Mouse (Mus musculus): ENCODE data around the gene Itgav. TPM values are rescaled to one million over a fixed set of nuclear protein-coding genes. Genes with fewer than 3 reads are reported as not detected.

The Itgav gene
- polyA plus RNA-seq, 1 experiment from 2014 or later, result 23.0 TPM

DNA sequence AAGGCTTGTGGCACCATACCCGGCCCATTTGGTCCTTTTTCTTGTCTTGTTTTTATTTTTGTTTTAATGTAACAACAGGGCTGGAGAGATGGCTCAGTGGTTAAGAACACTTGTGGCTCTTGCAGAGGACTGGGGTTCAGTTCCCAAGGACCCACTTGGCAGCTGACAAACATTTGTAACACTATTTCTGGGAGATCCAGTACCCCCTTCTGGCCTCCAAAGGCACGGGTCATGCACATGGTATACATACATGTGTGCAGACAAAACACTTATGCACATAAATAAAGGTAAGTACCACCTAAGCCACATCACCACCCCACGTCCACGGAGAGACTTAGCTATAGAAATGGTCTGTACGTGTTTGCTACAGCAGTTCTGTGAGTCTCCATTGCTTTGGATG is 12.6 kb downstream of the Itgav start:
- H3K4me3 ChIP-seq (replicated peaks), result no peak overlapping the region
- H3K4me2 ChIP-seq (replicated peaks), result no peak overlapping the region
- H3K9me3 ChIP-seq, result no peaks in the 10 kb centered on the region
- no peak for ATAC-seq
- H3K27me3 ChIP-seq, result no peaks in the 10 kb centered on the region
- WGBS, result 93% methylated on average over 5 of the region's 5 CpGs
- H3K36me3 ChIP-seq, result no peaks in the 10 kb centered on the region
- 0 out of 2 replicates have a peak, but pooled peaks cover 2% of the 10 kb centered on the region for H3K4me1 ChIP-seq (replicated peaks)
- no peak overlapping the region for H3K27ac ChIP-seq
- no peak overlapping the region for H3K9ac ChIP-seq (replicated peaks)

DNA sequence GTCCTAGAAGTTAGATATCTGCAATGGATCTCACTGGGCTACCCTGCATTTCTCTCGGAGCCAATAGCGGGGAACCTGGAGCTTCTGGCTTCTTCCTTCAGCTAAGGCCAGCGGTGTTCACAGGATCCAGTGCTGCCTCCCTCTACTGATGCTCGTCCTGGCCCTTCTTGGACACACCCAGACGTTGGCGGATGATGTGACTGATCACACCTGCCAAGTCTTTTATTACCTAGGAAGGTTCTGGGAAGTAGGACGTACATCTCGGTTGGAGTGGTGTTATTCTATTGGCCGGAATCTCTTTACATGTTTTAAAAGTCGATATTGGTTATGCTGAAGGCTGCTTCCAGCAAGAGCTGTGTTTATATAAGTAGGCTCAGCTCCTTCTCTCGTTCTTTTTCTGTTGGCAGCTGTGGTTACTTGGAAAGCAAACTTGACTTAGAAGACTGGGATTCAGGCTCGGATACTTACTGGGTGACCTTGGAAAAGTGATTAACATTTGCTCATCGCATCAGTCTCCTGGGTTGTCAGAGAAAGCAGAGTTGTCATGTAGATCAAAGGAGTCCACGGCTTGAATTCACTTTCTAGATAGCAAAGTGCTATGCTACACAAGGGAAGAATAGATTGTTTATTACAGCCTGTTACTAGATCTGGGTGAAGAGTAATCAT is 14.5 kb downstream of the Itgav start:
- no peaks in the 10 kb centered on the region for H3K27me3 ChIP-seq
- no peak overlapping the region for H3K9ac ChIP-seq (replicated peaks)
- H3K27ac ChIP-seq, result no peak overlapping the region
- 0 out of 2 replicates have a peak, but pooled peaks cover 2% of the 10 kb centered on the region for H3K4me1 ChIP-seq (replicated peaks)
- no peaks in the 10 kb centered on the region for H3K9me3 ChIP-seq
- no peak for ATAC-seq
- 89% methylated on average over 14 of the region's 14 CpGs for WGBS
- no peaks in the 10 kb centered on the region for H3K36me3 ChIP-seq
- H3K4me3 ChIP-seq (replicated peaks), result no peak overlapping the region
- H3K4me2 ChIP-seq (replicated peaks), result no peak overlapping the region

DNA sequence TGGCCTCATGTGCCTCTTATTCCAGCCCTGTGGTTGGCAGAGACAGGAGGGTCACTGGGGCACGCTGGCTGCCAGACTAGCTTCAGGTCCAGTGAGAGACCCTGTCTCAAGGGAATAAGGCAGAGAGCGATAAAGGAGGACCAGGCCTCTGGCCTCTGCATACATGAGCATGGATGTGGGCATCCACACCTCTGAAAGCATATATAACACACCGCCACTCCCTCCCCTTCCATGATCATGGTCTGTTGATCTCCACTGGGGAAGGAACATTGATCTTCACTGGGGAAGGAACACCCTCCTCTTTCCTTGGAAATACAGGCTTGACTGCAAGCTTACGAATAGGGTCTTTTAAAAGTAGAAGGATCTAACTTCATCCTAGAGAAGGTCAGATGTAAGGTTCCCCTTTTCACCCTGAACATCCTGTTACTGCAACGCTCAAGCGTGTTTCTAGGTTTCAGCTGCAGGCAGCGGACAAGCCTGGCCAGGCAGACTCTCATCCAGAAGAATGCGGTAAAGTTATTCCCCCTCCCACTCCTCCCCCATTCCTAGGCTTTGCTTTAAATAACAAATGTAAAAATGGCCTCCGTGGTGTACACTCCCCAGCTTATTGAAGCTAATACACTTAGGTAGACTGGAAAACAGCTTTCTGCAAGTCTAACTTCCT is 15.4 kb downstream of the Itgav start:
- Histone ChIP-seq H3K9ac (replicated peaks) (no peak overlapping the region), H3K27ac (no peak overlapping the region), H3K4me2 (replicated peaks) (no peak overlapping the region), H3K36me3 (no peaks in the 10 kb centered on the region), H3K27me3 (no peaks in the 10 kb centered on the region), H3K9me3 (no peaks in the 10 kb centered on the region), H3K4me1 (replicated peaks) (0 out of 2 replicates have a peak, but pooled peaks cover 2% of the 10 kb centered on the region), H3K4me3 (replicated peaks) (no peak overlapping the region)
- no peak for ATAC-seq
- WGBS, result 71% methylated on average over 9 of the region's 9 CpGs

DNA sequence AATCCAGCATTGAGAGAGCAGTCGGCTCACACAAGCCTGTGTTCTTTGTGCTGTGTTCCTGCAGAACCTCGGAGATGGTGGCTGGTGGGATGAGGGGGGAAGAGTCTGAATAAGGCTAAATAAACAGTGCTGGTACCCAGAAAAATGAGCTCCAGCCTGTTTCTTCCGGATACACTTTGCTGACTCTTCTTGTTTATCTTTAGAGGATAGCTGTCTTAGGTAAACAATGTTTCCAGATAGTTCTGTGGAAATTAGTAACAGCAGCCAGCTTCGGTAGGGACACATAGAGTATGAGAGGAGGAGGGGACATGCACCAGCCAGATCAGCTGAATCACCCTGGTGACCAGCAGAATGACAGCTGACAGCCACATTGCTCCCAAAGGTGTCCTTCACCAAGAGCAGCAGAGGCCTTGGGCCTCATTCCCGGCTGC is 16.4 kb downstream of the Itgav start:
- no peaks in the 10 kb centered on the region for H3K9me3 ChIP-seq
- 44% methylated on average over 5 of the region's 5 CpGs for WGBS
- 0 out of 2 replicates have a peak, but pooled peaks cover 2% of the 10 kb centered on the region for H3K4me1 ChIP-seq (replicated peaks)
- no peak overlapping the region for H3K4me3 ChIP-seq (replicated peaks)
- H3K9ac ChIP-seq (replicated peaks), result no peak overlapping the region
- ATAC-seq, result no peak
- no peaks in the 10 kb centered on the region for H3K36me3 ChIP-seq
- no peaks in the 10 kb centered on the region for H3K27me3 ChIP-seq
- no peak overlapping the region for H3K27ac ChIP-seq
- H3K4me2 ChIP-seq (replicated peaks), result no peak overlapping the region

DNA sequence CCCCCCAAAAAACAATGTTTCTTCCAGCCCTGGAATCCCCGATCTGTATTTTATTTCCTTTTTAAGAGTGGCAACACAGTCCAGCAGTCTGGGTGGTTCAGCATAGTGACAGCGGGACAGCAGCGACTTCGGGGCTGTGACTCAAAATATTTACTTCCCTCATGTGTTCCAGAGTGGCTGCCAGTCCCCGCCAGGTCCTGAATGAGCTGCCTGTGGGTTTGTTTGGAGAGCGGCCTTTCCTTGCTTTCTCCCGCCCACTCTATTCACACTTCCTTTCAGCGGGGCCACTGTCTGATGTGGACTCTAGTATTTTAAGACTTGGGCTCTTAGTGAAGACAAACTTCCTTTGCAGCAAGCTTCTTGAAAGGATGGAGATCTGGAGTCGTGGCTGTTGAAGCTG is 18.0 kb downstream of the Itgav start:
- no peak for ATAC-seq

DNA sequence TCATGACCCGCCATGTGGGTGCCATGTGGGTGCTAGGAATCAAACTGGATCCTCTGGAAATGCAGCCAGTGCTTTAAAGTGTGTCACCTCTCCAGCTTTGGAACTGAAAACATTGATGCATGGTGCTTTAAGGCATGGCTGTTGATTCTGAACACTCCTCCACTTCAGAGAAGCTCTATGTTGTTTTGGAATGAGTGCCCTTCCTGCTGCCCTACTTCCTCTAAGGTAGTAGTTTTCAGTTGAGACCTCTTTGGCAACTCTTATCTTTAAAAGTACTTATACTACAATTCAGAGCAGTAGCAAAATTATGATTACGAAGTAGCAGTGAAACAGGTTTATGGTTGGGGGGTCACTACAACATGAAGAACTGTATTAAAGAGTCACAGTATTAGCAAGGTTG is 18.6 kb downstream of the Itgav start:
- no peak overlapping the region for H3K4me2 ChIP-seq (replicated peaks)
- ATAC-seq, result no peak
- H3K27me3 ChIP-seq, result no peaks in the 10 kb centered on the region
- no peak overlapping the region for H3K9ac ChIP-seq (replicated peaks)
- H3K36me3 ChIP-seq, result no peaks in the 10 kb centered on the region
- no peak overlapping the region for H3K27ac ChIP-seq
- 96% methylated on average over 2 of the region's 2 CpGs for WGBS
- H3K9me3 ChIP-seq, result no peaks in the 10 kb centered on the region
- no peak overlapping the region for H3K4me3 ChIP-seq (replicated peaks)
- H3K4me1 ChIP-seq (replicated peaks), result 0 out of 2 replicates have a peak, but pooled peaks cover 2% of the 10 kb centered on the region

More for the DNA sequence above, 18.0 kb downstream of the Itgav start:
- H3K9me3 ChIP-seq, result no peaks in the 10 kb centered on the region
- H3K9ac ChIP-seq (replicated peaks), result no peak overlapping the region
- H3K36me3 ChIP-seq, result no peaks in the 10 kb centered on the region
- no peak overlapping the region for H3K27ac ChIP-seq
- 47% methylated on average over 9 of the region's 9 CpGs for WGBS
- H3K4me1 ChIP-seq (replicated peaks), result 0 out of 2 replicates have a peak, but pooled peaks cover 2% of the 10 kb centered on the region
- no peak overlapping the region for H3K4me2 ChIP-seq (replicated peaks)
- H3K4me3 ChIP-seq (replicated peaks), result no peak overlapping the region
- no peaks in the 10 kb centered on the region for H3K27me3 ChIP-seq

DNA sequence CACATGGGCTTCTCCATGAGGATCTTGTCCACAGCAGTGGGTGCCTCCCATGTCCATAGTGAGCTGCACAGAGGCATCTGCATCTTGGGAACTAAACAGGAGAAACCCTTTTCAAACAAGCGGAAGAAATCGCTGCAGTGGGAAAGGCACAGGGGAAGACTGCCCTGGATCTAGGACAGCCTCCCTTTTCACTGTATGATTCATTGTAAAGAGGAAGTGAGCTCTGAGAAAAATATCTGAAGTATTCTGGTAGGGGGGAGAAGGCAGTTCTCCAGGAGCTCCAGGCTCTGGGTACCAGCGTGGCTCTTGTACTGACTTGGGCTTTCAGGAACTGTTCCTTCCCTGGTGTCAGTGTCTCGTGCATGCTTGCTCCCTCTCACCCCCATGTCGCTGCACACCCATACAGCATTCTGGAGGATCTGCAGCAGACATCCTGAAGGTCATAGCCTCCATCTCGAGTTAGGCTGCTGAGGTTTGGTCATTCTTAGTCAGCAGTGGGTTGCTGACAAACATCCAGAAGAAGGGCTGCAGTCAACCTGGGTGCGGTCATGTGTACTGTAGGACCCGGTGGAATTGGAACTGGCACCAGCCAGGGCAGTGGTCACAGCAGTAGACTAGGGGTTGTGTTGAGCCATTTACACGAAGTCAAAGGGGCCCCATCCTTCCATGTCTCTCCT is 20.2 kb downstream of the Itgav start:
- Histone ChIP-seq H3K27ac (no peak overlapping the region), H3K4me1 (replicated peaks) (0 out of 2 replicates have a peak, but pooled peaks cover 2% of the 10 kb centered on the region), H3K4me2 (replicated peaks) (no peak overlapping the region), H3K27me3 (no peaks in the 10 kb centered on the region), H3K4me3 (replicated peaks) (no peak overlapping the region), H3K9ac (replicated peaks) (no peak overlapping the region), H3K36me3 (0 out of 2 replicates have a peak, but pooled peaks cover 5% of the 10 kb centered on the region), H3K9me3 (no peaks in the 10 kb centered on the region)
- ATAC-seq, result no peak
- WGBS, result 89% methylated on average over 9 of the region's 9 CpGs

DNA sequence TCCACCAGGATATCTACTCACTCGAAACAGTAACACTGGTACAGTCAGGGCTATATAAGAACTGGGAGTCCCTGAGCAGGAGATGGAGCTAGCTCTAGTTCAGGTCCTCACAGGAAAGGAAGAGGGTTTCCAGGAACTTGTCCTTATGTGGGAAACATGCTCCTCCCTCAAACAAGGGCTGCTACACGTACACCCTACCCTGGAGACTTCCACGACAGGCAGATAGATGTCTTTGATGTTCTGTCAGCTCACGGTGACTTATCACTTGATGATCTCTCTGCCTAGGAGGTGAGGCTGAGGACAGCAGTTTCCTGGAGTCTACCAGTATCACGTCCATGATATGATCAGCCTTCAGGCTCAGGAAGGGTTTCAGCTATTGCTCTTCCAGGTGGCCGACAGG is 21.1 kb downstream of the Itgav start:
- no peak overlapping the region for H3K4me2 ChIP-seq (replicated peaks)
- H3K36me3 ChIP-seq, result 0 out of 2 replicates have a peak, but pooled peaks cover 5% of the 10 kb centered on the region
- no peak overlapping the region for H3K4me3 ChIP-seq (replicated peaks)
- H3K27me3 ChIP-seq, result no peaks in the 10 kb centered on the region
- 0 out of 2 replicates have a peak, but pooled peaks cover 2% of the 10 kb centered on the region for H3K4me1 ChIP-seq (replicated peaks)
- ATAC-seq, result no peak
- no peak overlapping the region for H3K9ac ChIP-seq (replicated peaks)
- H3K9me3 ChIP-seq, result no peaks in the 10 kb centered on the region
- WGBS, result 93% methylated on average over 6 of the region's 6 CpGs
- H3K27ac ChIP-seq, result no peak overlapping the region

DNA sequence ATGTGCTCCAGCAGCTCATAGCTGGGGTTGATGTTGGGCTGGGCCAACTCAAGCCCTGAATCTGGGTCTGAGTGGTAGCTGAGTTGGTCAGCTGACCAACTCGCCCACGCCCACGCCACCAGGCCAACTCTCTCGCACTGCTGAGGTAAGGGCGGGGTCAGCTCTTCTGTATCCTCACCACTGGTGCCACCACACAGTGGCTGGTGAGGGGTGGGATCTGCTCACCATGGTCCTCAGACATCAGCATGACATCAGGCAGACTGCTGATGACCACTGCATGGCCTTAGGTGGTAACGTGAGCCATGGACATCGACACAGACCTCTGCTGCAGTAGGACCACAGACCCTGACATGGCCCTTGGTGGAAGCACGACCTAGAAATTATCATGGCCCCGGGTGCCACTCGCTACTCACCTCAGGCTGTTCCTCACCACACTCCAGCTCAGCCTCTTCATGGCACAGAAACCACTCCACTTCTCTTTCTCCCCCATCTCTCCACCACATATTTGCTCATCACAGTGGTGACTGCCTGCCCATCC is 24.5 kb downstream of the Itgav start:
- 0 out of 2 replicates have a peak, but pooled peaks have one; percentile 37 for ATAC-seq
- WGBS, result 94% methylated on average over 10 of the region's 10 CpGs
- no peak overlapping the region for H3K4me3 ChIP-seq (replicated peaks)

DNA sequence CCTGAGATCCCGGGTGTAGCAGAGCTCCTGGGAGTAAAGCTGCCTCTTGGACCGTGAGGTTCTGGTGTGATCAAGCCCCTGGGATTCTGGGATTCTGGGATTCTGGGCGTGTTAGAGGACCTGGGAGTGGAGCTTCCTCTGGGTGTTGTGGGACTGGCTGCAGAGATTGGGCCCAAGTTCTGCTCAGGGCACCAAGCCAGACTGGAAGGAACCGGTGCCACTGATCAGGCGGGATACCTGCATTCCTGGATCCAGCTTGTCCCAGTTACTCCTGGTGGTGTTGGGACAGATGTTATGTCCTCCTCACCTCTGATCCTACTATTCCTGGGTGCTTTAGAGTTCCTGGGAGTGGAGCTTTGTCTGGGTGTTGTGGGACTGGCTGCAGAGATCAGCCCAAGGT is 28.8 kb downstream of the Itgav start:
- no peak for ATAC-seq
- Histone ChIP-seq H3K9me3 (no peaks in the 10 kb centered on the region), H3K9ac (replicated peaks) (no peak overlapping the region), H3K36me3 (0 out of 2 replicates have a peak, but pooled peaks cover 7% of the 10 kb centered on the region), H3K27me3 (no peaks in the 10 kb centered on the region), H3K4me3 (replicated peaks) (no peak overlapping the region), H3K27ac (no peak overlapping the region), H3K4me2 (replicated peaks) (no peak overlapping the region), H3K4me1 (replicated peaks) (no peaks in the 10 kb centered on the region)
- WGBS, result 95% methylated on average over 5 of the region's 5 CpGs

More for the DNA sequence above, 24.5 kb downstream of the Itgav start:
- Histone ChIP-seq H3K4me2 (replicated peaks) (no peak overlapping the region), H3K9me3 (no peaks in the 10 kb centered on the region), H3K4me1 (replicated peaks) (no peaks in the 10 kb centered on the region), H3K36me3 (0 out of 2 replicates have a peak, but pooled peaks cover 5% of the 10 kb centered on the region), H3K9ac (replicated peaks) (no peak overlapping the region), H3K27ac (no peak overlapping the region), H3K27me3 (no peaks in the 10 kb centered on the region)

DNA sequence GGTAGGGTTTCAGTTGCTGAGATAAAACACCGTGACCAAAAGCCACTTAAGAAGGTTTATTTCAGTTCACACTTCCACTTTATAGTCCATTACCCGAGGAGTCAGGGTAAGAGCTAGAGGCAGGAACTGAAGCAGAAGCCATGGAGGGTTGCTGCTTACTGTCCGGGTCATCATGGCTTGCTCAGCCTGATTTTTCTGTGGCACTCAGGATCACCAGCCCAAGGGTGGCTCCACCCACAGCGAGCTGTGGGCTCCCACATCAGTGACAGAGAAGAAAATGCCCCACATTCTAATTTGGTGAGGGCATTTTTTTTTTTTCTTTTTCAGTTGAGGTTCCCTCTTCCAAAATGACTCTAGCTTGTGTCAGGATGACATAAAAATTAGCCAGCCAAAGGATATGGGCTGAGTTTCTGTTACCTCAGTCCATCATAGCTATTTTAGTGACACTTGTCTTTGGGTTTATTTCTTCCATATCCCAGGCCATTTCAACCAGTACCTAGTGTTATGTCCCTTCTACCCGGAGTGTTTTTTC is 30.2 kb downstream of the Itgav start:
- WGBS, result 85% methylated on average over 5 of the region's 5 CpGs
- no peak overlapping the region for H3K4me2 ChIP-seq (replicated peaks)
- peaks cover 8% of the 10 kb centered on the region for H3K4me1 ChIP-seq (replicated peaks)
- 0 out of 2 replicates have a peak, but pooled peaks cover 2% of the 10 kb centered on the region for H3K36me3 ChIP-seq
- H3K27ac ChIP-seq, result no peak overlapping the region
- H3K27me3 ChIP-seq, result no peaks in the 10 kb centered on the region
- H3K9ac ChIP-seq (replicated peaks), result no peak overlapping the region
- no peak for ATAC-seq
- H3K4me3 ChIP-seq (replicated peaks), result no peak overlapping the region
- no peaks in the 10 kb centered on the region for H3K9me3 ChIP-seq
